Mouse (Mus musculus) G1E (cell line): ENCODE measurements at regions not wholly inside any gene's neighbourhood (a gene's known extent, or its start where the extent isn't known, plus 50 kb on each side); places are given as distances from the start of the nearest gene placed in this dataset.

Experiments
- ATAC-seq: 2 replicates; pipeline ENCODE4 v1.8.0; 2016; ENCODE audit warnings: mild to moderate bottlenecking; ENCODE audit not compliant: insufficient number of reproducible peaks, poor library complexity, low FRiP score, severe bottlenecking; ENCODE audit errors: extremely low read depth
- DNase-seq: peaks from one replicate; pipeline ENCODE4 v3.0.0; 2012; ENCODE audit warnings: low spot score
- H3K27me3 ChIP-seq: 2 replicates; pipeline ENCODE4 v1.6.1; 2012; ENCODE audit warnings: mild to moderate bottlenecking, low read length, inconsistent platforms; ENCODE audit not compliant: insufficient read depth
- H3K36me3 ChIP-seq: replicated peaks from 2 replicates; pipeline ENCODE3; 2012; ENCODE audit warnings: mild to moderate bottlenecking, inconsistent platforms
- H3K4me1 ChIP-seq: 2 replicates; pipeline ENCODE4 v1.6.1; 2012; ENCODE audit warnings: low read depth, low read length, inconsistent platforms, mixed read lengths; ENCODE audit not compliant: insufficient read depth
- H3K4me3 ChIP-seq: 2 replicates; pipeline ENCODE4 v1.5.1; 2012; ENCODE audit warnings: low read depth, mild to moderate bottlenecking, inconsistent platforms, low read length, moderate library complexity, mixed read lengths
- H3K9me3 ChIP-seq: replicated peaks from 2 replicates; pipeline ENCODE4 v1.6.1; 2012; ENCODE audit warnings: inconsistent platforms
- CTCF ChIP-seq: IDR thresholded peaks from 2 replicates; pipeline ENCODE4 v1.5.1; 2012; ENCODE audit warnings: low read depth, low read length, inconsistent platforms, mixed read lengths
- GATA1 ChIP-seq: IDR thresholded peaks from 2 replicates; pipeline ENCODE4 v1.6.1; 2012; ENCODE audit warnings: borderline replicate concordance, low read length, inconsistent platforms, mixed read lengths
- GATA2 ChIP-seq: IDR thresholded peaks from 2 replicates; pipeline ENCODE4 v1.6.1; 2012; ENCODE audit warnings: low read depth, low read length, inconsistent platforms, borderline replicate concordance
- POLR2AphosphoS5 ChIP-seq: IDR thresholded peaks from 2 replicates; pipeline ENCODE4 v1.6.1; 2012; ENCODE audit warnings: low read depth, low read length, inconsistent platforms; ENCODE audit not compliant: insufficient replicate concordance
- TAL1 ChIP-seq: conservative IDR thresholded peaks from 2 replicates; pipeline ENCODE4 v1.6.1; 2012; ENCODE audit warnings: low read depth, low read length, inconsistent platforms, mixed read lengths

DNA sequence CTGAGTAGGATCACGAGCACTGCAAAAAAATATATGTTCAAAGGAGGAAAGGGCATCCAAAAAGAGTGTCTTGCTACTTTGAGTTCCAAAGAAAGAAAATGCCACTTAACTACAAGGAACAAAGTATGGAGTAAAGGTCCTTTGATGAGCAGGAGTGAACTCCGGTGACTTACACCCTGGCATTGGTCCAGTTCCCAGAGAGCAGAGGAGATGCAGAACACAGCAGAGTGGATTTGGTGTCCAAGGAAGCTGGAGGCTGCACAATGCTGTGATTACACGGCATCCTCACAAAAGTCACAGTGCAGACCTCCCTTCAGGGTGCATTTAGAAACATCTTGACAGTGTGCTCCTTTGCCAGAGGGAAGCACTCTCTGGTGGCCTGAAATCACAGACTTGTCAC lies 70.4 kb upstream of the Arg1 start:
- no peaks in the 10 kb centered on the region for H3K9me3 ChIP-seq
- no peak overlapping the region for H3K4me3 ChIP-seq
- TF ChIP-seq POLR2AphosphoS5 (no peak), GATA1 (no peak), TAL1 (no peak), GATA2 (no peak), CTCF (no peak)
- peaks cover 11% of the 10 kb centered on the region for H3K27me3 ChIP-seq
- no peaks in the 10 kb centered on the region for H3K4me1 ChIP-seq
- no peak for ATAC-seq
- H3K36me3 ChIP-seq: no peaks in the 10 kb centered on the region
- DNase-seq: no peak

DNA sequence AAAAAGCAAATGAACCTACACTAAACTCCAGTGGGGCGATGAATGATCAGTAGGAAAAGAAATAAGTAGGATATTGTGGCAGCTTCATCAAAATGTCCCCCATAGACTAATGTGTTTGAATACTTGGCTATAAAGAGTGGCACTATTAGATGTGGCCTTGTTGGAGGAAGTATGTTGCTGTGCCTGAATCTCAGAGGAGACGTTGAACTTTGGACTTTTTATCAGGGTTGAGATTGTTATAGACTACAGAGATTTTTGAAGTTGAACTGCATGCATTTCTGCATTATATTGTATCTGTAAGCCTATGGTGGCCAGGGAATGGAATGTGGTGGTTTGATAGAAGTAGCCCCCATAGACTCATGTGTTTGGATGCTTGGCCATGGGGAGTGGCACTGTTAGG lies 68.5 kb upstream of the Arg1 start:
- DNase-seq: no peak
- Histone ChIP-seq H3K4me1 (no peaks in the 10 kb centered on the region), H3K4me3 (no peak overlapping the region), H3K36me3 (no peaks in the 10 kb centered on the region), H3K9me3 (no peaks in the 10 kb centered on the region), H3K27me3 (peaks cover 11% of the 10 kb centered on the region)
- ATAC-seq: no peak
- TF ChIP-seq GATA2: no peak
- no peak for TF ChIP-seq POLR2AphosphoS5
- TF ChIP-seq TAL1: no peak

DNA sequence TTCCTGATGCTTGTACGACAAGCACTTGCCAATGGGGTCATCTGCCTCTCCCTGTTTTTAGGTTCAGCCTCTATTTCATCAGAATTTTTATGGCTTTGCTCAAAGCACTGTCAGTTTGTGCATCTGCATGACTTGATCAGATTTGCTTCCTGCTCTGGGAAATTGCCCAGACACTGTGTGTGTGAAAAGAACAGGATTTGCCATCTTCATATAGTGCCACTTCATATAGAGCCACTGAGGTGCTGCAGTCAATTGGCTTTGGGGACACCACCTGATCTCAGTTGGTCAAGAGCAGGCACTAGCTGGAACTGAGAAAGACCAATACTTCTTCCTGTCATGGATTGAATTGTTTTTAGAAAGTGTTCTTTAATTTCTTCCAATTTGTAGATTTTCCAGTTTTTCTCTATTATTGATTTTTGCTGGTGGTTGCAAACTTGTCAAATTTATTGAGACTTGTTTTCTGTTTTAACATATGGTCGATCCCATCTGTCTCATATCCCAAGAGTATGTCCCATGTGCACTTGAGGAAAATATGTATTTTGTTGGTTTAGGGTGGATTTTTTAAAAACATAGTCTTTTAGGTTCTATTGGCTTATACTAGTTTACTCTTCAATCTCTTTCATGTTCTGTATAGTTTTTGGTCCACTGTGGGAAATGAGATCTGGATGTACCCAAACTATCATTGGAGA lies 62.8 kb upstream of the Arg1 start:
- ATAC-seq (no peak), DNase-seq (no peak)
- no peak for TF ChIP-seq GATA2
- no peak for TF ChIP-seq TAL1
- TF ChIP-seq POLR2AphosphoS5: no peak
- no peak for TF ChIP-seq GATA1
- no peak for TF ChIP-seq CTCF
- Histone ChIP-seq H3K9me3 (no peaks in the 10 kb centered on the region), H3K4me1 (no peaks in the 10 kb centered on the region), H3K4me3 (no peak overlapping the region), H3K27me3 (peaks cover 8% of the 10 kb centered on the region; the same call in 1 of the 2 replicates), H3K36me3 (no peaks in the 10 kb centered on the region)

DNA sequence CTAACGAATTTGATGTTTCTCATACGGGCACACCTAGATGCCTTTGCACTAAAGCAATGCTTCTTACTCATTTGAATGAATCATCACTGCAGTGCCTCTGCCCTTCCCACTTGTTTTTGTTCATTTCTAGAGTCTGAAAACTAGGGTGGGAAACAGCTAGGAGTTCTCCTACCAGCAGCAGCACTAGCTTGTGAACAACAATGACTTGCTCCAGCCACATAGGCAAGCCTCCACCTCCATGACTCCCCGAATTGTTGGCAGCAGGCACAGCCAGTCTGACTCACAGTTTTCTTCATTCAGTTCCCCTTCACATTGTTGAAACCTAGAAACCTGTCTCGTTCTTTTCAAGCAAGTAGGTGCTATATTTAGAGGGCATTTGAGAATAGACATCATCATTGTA lies 57.5 kb upstream of the Arg1 start:
- Histone ChIP-seq H3K4me1 (no peaks in the 10 kb centered on the region), H3K4me3 (no peak overlapping the region), H3K27me3 (peaks cover 12% of the 10 kb centered on the region), H3K9me3 (no peaks in the 10 kb centered on the region; the same call in 1 of the 2 replicates), H3K36me3 (no peaks in the 10 kb centered on the region)
- ATAC-seq (no peak), DNase-seq (no peak)
- no peak for TF ChIP-seq TAL1

DNA sequence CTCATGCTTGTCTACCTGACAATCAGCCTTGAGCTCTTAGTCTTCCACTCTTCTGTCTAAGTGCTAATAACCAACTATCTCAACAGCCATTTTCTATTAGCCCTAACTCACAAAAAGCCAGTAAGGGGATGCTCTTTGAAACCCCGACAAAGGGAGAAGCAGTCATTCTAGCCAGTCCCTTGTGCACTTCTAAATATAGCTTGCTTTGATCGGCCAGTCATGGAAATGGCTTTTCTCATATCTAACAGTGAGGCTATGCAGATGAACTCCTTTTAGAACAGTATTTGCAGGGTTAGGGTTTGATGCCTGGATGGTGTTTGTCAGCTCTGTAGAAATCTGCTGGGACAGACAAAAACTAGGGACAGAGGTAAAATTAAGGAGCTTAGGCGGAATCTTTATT lies 54.5 kb upstream of the Arg1 start:
- ATAC-seq (no peak), DNase-seq (no peak)
- H3K36me3 ChIP-seq: no peaks in the 10 kb centered on the region
- peaks cover 10% of the 10 kb centered on the region for H3K27me3 ChIP-seq
- TF ChIP-seq CTCF (no peak), GATA2 (no peak), TAL1 (no peak), GATA1 (no peak), POLR2AphosphoS5 (no peak)
- H3K4me1 ChIP-seq: no peaks in the 10 kb centered on the region
- no peaks in the 10 kb centered on the region; the same call in 1 of the 2 replicates for H3K9me3 ChIP-seq
- H3K4me3 ChIP-seq: no peak overlapping the region
